Mouse (Mus musculus): ENCODE data around the gene Stip1. TPM values are rescaled to one million over a fixed set of nuclear protein-coding genes. Genes with fewer than 3 reads are reported as not detected.
A peak's percentile ranks its signal among the peaks of the same experiment; 100 is the strongest.
"Not testable (repeated sequence)": the region's sequence is repeated elsewhere in the genome, so short reads cannot be mapped to it uniquely, and the experiment has no call there.

Stip1 gene
- polyA plus RNA-seq, 1 experiment from 2014 or later, result 229 TPM

DNA sequence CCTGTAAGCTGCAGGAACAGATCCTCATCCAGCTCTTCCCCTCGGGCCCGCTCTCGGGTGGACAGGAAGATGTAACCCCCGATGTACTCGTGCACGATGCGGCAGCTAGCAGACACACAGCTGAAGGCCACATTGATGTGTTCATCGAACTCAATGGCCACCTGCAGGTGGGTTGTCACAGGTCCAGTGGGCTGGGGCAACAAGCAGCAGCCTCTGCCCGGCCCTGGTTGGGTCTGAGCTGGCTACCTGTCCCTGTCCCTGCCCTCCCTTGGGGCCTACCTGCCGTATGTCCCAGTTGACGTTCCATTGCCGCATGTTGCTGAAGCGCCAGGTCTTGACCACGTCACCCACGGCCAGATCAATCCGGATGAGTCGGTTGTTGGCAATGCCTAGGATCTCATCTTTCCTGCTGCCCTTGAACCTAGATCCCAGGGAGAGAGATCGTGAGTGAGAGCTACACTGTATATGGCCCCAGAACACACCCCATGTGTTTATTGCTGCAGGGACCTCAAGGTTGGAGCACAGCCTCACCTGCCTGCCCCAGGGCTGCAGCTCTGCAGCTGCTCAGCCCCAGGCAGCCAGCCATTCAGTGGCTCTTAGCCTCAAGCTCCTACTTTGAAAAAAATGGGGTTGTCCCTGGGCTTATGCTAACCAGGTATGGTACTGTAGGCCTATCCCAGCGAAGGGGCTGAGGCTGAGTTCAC is 40.3 kb downstream of the Stip1 start:
- H3K36me3 ChIP-seq, result peaks cover 18% of the 10 kb centered on the region
- H3K4me1 ChIP-seq (replicated peaks), result peaks cover 31% of the 10 kb centered on the region
- H3K27me3 ChIP-seq, result no peaks in the 10 kb centered on the region
- no peak for ATAC-seq (ENCODE audit: low FRiP score, low read depth)
- no peak overlapping the region for H3K27ac ChIP-seq (replicated peaks)
- no peaks in the 10 kb centered on the region for H3K9me3 ChIP-seq
- H3K4me3 ChIP-seq, result no peak overlapping the region
- H3K9ac ChIP-seq, result no peak overlapping the region
- WGBS, result 93% methylated on average over 19 of the region's 19 CpGs
- H3K4me2 ChIP-seq, result no peak overlapping the region

DNA sequence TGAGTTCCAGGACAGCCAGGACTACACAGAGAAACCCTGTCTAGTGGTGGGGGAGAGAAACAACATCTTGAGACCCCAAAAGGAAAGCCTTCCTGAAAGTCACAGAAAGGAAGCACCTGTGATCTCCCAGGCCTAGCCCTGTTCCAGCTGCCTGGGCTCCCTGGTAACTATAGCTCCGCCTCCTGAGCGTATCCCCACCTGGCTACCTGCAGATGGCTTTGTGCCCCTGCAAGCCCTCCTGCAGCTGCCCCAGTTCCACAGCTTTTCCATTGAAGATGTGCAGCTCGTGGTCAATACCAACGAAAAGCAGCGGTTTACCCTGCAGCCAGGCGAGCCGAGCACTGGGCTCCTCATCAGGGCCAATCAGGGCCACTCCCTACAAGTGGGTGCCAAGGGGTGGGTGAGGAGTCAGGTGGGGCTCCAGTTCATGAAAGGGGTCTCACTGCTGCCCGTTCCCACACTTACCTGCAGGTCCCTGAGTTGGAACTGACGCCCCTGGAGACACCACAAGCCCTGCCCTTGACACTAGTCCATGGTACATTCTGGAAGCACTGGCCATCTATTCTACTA is 42.0 kb downstream of the Stip1 start:
- no peak overlapping the region for H3K27ac ChIP-seq (replicated peaks)
- 86% methylated on average over 9 of the region's 9 CpGs for WGBS

DNA sequence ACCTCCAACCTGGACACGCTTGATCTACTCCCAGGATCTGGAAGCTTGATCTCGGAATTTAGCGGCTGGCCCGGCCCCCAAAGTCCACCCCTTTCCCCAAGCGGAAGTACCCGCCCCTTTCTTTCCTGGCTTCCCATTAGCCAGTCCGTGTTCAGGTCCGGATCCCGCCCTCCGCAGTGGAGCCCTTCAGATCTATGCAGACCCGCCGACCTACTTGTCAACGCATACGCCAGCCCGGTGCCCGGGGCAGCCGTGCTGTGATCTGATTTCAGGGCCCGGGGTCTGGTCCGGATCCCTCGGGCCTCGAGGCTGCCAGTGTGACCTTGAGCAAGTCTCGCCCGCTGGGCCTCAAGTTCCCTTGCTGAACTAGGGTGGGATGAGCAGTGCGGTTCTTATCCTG is 43.8 kb downstream of the Stip1 start, which contains the start of the genes Nudt22 and Trpt1:
Gene Nudt22 (minus strand): TSS at position 112 of the 400 bp plus-strand sequence.
Gene Trpt1 (plus strand): TSS at position 126 of the 400 bp plus-strand sequence.
- ATAC-seq (ENCODE audit: low FRiP score, low read depth), result peak; percentile 79
- peak within 1 kb of the TSS; percentile 86 for H3K4me2 ChIP-seq
- peaks cover 54% of the 10 kb centered on the region for H3K4me1 ChIP-seq (replicated peaks)
- peaks cover 18% of the 10 kb centered on the region for H3K36me3 ChIP-seq
- H3K9me3 ChIP-seq, result no peaks in the 10 kb centered on the region
- H3K4me3 ChIP-seq, result peak within 1 kb of the TSS; percentile 61
- WGBS, result under 1% methylated on average over 24 of the region's 24 CpGs
- no peaks in the 10 kb centered on the region for H3K27me3 ChIP-seq
- peak within 1 kb of the TSS; percentile 78 for H3K27ac ChIP-seq (replicated peaks)
- H3K9ac ChIP-seq, result peak within 1 kb of the TSS; percentile 68

More for the DNA sequence above, 42.0 kb downstream of the Stip1 start:
- Histone ChIP-seq H3K9ac (no peak overlapping the region), H3K4me2 (no peak overlapping the region), H3K27me3 (no peaks in the 10 kb centered on the region), H3K9me3 (no peaks in the 10 kb centered on the region), H3K4me3 (no peak overlapping the region), H3K4me1 (replicated peaks) (peaks cover 45% of the 10 kb centered on the region), H3K36me3 (peaks cover 18% of the 10 kb centered on the region)
- no peak for ATAC-seq (ENCODE audit: low FRiP score, low read depth)

DNA sequence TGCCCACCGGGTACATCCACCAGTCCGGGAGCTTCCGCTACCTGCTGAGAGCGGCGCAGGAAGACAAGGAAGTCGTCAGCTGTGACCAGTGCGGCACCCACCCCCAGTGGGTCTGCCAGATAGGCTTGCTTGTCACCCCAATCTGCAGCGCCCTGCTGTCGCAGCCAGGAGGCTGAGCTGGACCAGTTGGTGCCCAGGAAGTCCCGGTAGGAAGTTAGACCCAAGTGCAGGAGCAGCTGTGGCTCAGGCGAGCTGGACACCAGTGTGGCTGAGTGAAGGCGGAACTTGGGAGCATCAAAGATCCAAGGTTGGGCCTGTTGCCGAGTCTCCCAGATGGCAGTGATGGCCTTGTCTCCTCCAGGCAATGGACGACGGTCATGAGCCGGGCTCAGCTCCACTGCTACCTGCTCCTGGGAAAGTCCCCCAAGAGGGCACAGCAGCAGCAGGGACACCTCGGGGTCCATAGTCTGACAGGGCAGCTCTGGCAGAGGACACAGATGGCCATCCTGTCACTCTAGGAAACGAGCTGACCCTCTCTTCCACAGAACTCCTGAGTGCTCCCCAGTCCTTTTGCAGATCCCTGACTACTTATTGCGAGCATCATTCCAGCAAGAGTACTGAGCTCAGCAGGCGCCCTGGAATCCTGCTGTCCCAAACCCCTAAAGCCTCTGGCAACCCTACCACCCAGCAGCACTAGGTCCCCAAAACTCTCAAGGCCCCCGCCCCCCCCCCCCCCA is 44.3 kb downstream of the Stip1 start:
- ATAC-seq (ENCODE audit: low FRiP score, low read depth), result no peak
- whole genome bisulfite sequencing, result 53% methylated on average over 21 of the region's 21 CpGs
- Histone ChIP-seq H3K9ac (peak overlapping the region; percentile 68), H3K9me3 (no peaks in the 10 kb centered on the region), H3K4me1 (replicated peaks) (peaks cover 54% of the 10 kb centered on the region), H3K4me3 (peak overlapping the region; percentile 61), H3K4me2 (peak overlapping the region; percentile 86), H3K36me3 (peaks cover 18% of the 10 kb centered on the region), H3K27me3 (no peaks in the 10 kb centered on the region), H3K27ac (replicated peaks) (peak overlapping the region; percentile 57)

DNA sequence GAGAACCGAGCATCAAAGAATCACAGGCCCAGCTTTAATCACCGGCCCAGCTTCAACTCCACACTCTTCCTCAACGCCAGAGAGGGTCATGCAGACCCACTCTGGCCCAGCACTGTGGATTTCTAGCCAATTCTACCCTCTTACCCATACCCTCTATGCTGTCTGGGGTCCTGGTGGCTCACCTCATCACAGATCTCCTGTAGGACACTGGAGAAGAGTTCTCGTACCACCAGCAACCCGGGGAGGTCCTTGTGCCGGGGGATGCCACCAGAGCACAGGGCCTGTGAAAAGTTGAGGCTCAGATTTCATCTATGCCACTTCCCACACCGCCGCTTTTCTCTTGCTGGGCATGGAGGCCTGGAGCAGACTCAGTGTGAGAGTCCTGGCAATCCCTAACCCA is 45.3 kb downstream of the Stip1 start:
- 0 out of 2 replicates have a peak overlapping the region, but pooled peaks have one; percentile 68 for H3K9ac ChIP-seq
- H3K4me2 ChIP-seq, result peak overlapping the region; percentile 86
- H3K36me3 ChIP-seq, result peaks cover 10% of the 10 kb centered on the region
- peaks cover 54% of the 10 kb centered on the region for H3K4me1 ChIP-seq (replicated peaks)
- no peak for ATAC-seq (ENCODE audit: low FRiP score, low read depth)
- WGBS, result 91% methylated on average over 8 of the region's 8 CpGs
- 0 out of 2 replicates have a peak overlapping the region, but pooled peaks have one; percentile 61 for H3K4me3 ChIP-seq
- H3K27ac ChIP-seq (replicated peaks), result no peak overlapping the region
- H3K9me3 ChIP-seq, result no peaks in the 10 kb centered on the region
- no peaks in the 10 kb centered on the region for H3K27me3 ChIP-seq

DNA sequence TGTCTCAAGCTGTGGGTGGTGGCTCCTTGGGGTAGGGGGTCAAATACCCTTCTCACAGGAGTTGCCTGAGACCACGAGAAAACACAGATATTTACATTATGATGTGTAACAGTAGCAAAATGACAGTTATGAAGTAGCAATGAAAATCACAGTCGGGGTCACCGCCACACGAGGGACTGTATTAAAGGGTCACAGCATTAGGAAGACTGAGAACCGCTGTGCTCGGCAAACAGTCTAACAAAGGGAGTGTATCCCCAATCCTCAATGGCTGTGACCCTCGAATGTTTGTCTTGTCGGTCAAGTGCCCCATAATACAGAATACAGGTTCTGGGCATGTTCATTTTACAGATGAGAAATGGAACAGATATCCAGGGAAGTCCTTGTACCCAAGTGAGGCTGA is 45.8 kb downstream of the Stip1 start:
- no peak overlapping the region for H3K9ac ChIP-seq
- H3K4me3 ChIP-seq, result no peak overlapping the region
- no peaks in the 10 kb centered on the region for H3K27me3 ChIP-seq
- peaks cover 54% of the 10 kb centered on the region for H3K4me1 ChIP-seq (replicated peaks)
- no peak overlapping the region for H3K4me2 ChIP-seq
- peaks cover 5% of the 10 kb centered on the region; the same call in 1 of the 2 replicates for H3K36me3 ChIP-seq
- no peak overlapping the region for H3K27ac ChIP-seq (replicated peaks)
- no peak for ATAC-seq (ENCODE audit: low FRiP score, low read depth)
- WGBS, result 88% methylated on average over 8 of the region's 8 CpGs
- no peaks in the 10 kb centered on the region for H3K9me3 ChIP-seq

DNA sequence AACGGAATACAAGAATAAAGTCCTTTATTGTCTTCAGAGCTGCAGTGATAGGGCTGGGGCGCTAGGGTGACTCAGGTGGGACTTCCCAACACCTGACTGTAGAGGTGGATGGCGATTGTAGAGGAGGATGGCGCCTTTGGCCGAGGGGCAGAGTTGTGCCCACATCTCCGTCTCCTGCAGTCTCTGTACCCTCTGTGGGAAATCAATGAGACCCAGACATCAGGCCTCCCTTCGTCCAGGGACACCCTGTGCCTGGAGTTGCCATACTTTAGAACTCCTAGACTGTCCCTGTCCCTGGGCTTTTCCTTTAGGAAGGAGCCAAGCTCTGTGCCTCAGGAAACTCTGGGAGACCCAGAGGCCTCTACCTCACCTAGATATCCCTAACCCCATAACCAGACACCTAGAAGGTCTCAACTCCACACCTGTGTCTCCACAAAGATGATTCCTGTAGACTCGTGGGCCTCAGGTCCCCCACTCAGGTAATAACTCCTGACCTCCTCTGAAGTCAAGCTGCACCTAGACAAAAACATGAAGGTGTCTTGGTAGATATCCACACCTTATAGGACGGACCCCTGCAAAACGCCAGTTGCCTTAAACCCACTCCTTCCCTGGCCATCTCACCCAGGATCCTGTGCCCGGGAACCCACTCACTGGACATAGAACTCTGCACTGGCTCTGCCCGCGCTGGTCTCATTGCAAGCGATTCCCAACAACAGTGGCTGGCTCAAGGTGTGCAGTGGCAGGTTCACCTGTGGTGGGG is 46.6 kb downstream of the Stip1 start:
- H3K27ac ChIP-seq (replicated peaks), result peak overlapping the region; percentile 54; the same call in 1 of the 2 replicates
- H3K4me3 ChIP-seq, result peak overlapping the region; percentile 55
- H3K9me3 ChIP-seq, result no peaks in the 10 kb centered on the region
- no peaks in the 10 kb centered on the region for H3K36me3 ChIP-seq
- H3K4me2 ChIP-seq, result peak overlapping the region; percentile 98
- no peak for ATAC-seq (ENCODE audit: low FRiP score, low read depth)
- H3K27me3 ChIP-seq, result no peaks in the 10 kb centered on the region
- 64% methylated on average over 14 of the region's 14 CpGs for WGBS
- H3K9ac ChIP-seq, result peak overlapping the region; percentile 44
- peaks cover 56% of the 10 kb centered on the region for H3K4me1 ChIP-seq (replicated peaks)

DNA sequence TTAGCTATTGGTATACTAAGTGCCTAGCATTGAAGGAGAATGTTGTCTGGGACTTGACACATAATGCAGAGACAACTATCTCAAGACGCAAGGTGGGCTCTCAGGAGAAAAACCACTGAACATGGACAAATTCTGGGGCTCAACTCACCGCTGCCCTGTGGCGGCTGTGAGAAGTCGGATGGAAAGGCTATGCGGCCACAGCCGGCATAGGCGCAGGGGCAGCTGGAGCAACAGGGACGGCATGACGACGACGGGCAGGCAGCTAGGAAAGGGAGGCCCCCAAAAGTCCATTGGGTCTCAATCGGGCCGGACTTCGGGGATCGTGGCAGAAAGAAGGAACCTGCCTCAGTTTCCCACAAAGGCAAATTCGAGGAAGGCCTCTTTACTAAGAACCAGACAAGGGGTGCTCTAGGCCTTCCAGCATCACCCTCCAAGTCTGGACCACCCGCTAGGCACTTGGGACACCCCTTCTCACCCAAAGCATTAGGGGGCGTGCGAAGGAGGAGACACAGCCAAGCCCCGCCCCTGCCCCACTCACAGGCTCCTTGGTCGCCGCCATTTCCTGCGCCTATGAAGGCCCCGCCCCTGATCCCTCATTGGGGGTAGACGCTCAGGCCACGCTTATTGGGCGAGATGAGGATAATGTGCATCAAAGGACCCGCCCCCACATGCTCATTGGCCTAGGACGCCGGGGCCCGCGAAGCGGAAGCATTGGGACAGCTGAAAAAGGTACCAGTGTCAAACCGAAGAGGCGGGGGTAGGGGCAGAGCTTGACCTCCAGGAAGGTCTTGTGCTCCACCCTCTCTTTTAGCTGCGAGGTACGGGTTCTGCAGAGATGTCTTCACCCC is 47.5 kb downstream of the Stip1 start, which contains the start of gene Dnajc4:
Gene Dnajc4 (minus strand): TSS at position 562 of the 848 bp plus-strand sequence.
- peak within 1 kb of the TSS; percentile 64 for H3K9ac ChIP-seq

DNA sequence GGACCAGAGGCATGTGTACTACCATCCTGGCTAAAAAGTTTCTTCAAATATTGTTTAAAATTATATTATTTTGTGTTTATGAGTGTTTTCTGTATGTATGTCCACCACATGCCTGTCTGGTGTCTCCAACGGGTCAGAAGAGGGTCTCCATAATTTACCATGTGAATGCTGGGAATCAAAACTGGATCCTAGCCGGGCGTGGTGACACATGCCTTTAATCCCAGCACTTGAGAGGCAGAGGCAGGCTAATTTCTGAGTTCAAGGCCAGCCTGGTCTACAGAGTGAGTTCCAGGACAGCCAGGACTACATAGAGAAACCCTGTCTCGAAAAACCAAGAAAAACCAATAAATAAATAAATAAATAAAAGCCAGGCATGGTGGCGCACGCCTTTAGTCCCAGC is 48.6 kb downstream of the Stip1 start:
- not testable (repeated sequence) for H3K27ac ChIP-seq (replicated peaks); H3K27me3 ChIP-seq; H3K36me3 ChIP-seq; ATAC-seq (ENCODE audit: low FRiP score, low read depth); H3K9me3 ChIP-seq; H3K4me3 ChIP-seq; H3K9ac ChIP-seq
- H3K4me2 ChIP-seq, result peak overlapping the region; percentile 98
- WGBS, result 94% methylated on average over 6 of the region's 6 CpGs
- H3K4me1 ChIP-seq (replicated peaks), result peaks cover 55% of the 10 kb centered on the region

More for the DNA sequence above, 47.5 kb downstream of the Stip1 start, which contains the start of gene Dnajc4:
- Histone ChIP-seq H3K27me3 (no peaks in the 10 kb centered on the region), H3K9me3 (no peaks in the 10 kb centered on the region), H3K36me3 (no peaks in the 10 kb centered on the region), H3K4me3 (peak within 1 kb of the TSS; percentile 55), H3K4me1 (replicated peaks) (peaks cover 57% of the 10 kb centered on the region), H3K27ac (replicated peaks) (peak within 1 kb of the TSS; percentile 54), H3K4me2 (peak within 1 kb of the TSS; percentile 98)
- 2% methylated on average over 37 of the region's 37 CpGs for WGBS
- peak; percentile 94 for ATAC-seq (ENCODE audit: low FRiP score, low read depth)

DNA sequence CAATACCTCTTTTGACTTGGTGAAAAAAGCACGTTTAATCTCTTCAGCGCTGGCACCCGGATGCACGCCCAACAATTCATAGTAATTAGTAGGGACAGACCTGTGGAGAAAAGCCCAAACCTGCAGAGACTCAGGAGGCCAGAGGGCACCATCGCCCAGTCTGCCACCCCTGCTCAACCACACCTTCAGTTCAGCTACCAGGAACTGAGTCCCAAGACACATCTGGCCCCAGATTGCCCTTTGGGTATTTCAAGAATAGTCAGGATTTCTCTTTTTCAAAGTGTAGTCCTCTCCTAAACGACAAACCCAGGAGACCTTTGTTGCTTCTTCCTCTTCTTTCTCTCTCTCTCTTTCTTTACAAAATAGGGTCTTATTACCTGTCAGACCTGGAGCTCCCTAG is 49.1 kb downstream of the Stip1 start:
- Histone ChIP-seq H3K4me2 (no peak overlapping the region), H3K36me3 (no peaks in the 10 kb centered on the region), H3K27me3 (no peaks in the 10 kb centered on the region), H3K9me3 (no peaks in the 10 kb centered on the region), H3K9ac (no peak overlapping the region), H3K27ac (replicated peaks) (no peak overlapping the region), H3K4me1 (replicated peaks) (peaks cover 58% of the 10 kb centered on the region), H3K4me3 (no peak overlapping the region)
- WGBS, result 93% methylated on average over 6 of the region's 6 CpGs
- ATAC-seq (ENCODE audit: low FRiP score, low read depth), result no peak

DNA sequence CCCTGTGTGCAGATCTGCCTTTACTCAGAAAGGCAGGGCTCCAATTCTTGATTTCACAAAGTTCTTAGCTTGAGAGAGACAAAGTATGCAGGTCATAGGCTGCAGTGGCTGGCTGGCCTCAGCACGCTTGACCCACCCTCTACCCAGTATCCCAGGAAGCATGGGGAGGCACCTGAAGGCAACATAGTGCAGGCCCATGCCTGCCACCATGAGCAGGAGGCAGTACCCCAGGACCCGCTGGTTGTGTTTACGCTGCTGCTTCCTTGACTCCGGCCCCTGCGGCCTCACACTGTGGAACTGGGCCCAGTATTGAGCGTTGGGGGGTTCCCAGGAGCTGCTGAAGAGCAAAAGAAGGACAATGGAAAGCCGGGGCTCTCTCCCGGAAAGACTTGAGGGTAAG is 50.5 kb downstream of the Stip1 start:
- no peak overlapping the region for H3K4me2 ChIP-seq
- H3K9me3 ChIP-seq, result no peaks in the 10 kb centered on the region
- H3K27me3 ChIP-seq, result no peaks in the 10 kb centered on the region
- no peak for ATAC-seq (ENCODE audit: low FRiP score, low read depth)
- no peak overlapping the region for H3K27ac ChIP-seq (replicated peaks)
- WGBS, result 81% methylated on average over 8 of the region's 8 CpGs
- H3K9ac ChIP-seq, result no peak overlapping the region
- peaks cover 45% of the 10 kb centered on the region for H3K4me1 ChIP-seq (replicated peaks)
- no peak overlapping the region for H3K4me3 ChIP-seq
- no peaks in the 10 kb centered on the region for H3K36me3 ChIP-seq
